Mouse (Mus musculus): Measurements from ENCODE around the gene Dcaf1. TPM values are rescaled to one million over a fixed set of nuclear protein-coding genes. Genes with fewer than 3 reads are reported as not detected.

The Dcaf1 gene
- polyA plus RNA-seq, 1 experiment from 2014 or later = 33.4 TPM

GRCm38 (mm10) chr9:106818191-106818590, 3.5 kb upstream of the Dcaf1 start:
- WGBS = 71% methylated on average over 6 of the region's 6 CpGs
- H3K9me3 ChIP-seq = no peaks in the 10 kb centered on the region
- no peaks in the 10 kb centered on the region for H3K27me3 ChIP-seq (ENCODE audit: poor library complexity, severe bottlenecking)
- peaks cover 3% of the 10 kb centered on the region; the same call in 1 of the 2 replicates for H3K4me1 ChIP-seq
- no peaks in the 10 kb centered on the region for H3K36me3 ChIP-seq (replicated peaks)
- no peak overlapping the region for H3K4me3 ChIP-seq
- DNase-seq (ENCODE audit: extremely low spot score, low spot score) = no peak
- no peak overlapping the region for H3K27ac ChIP-seq

- DNase-seq (ENCODE audit: extremely low spot score, low spot score) = no peak
- no peak overlapping the region for H3K27ac ChIP-seq
- WGBS = 91% methylated on average over 1 of the region's 1 CpGs
- H3K4me1 ChIP-seq = peaks cover 3% of the 10 kb centered on the region; the same call in 1 of the 2 replicates
- no peaks in the 10 kb centered on the region for H3K27me3 ChIP-seq (ENCODE audit: poor library complexity, severe bottlenecking)
- H3K4me3 ChIP-seq = no peak overlapping the region
- H3K9me3 ChIP-seq = no peaks in the 10 kb centered on the region
- H3K36me3 ChIP-seq (replicated peaks) = peaks cover 3% of the 10 kb centered on the region; the same call in 1 of the 2 replicates
Measured at GRCm38 (mm10) chr9:106819201-106819600, 2.5 kb upstream of the Dcaf1 start.

GRCm38 (mm10) chr9:106821050-106821617, 540 bp upstream of the Dcaf1 start:
- H3K9me3 ChIP-seq = no peaks in the 10 kb centered on the region
- H3K27me3 ChIP-seq (ENCODE audit: poor library complexity, severe bottlenecking) = no peaks in the 10 kb centered on the region
- H3K4me1 ChIP-seq = peaks cover 3% of the 10 kb centered on the region; the same call in 1 of the 2 replicates
- H3K27ac ChIP-seq = peak overlapping the region; percentile 96
- peak overlapping the region; percentile 92 for H3K4me3 ChIP-seq
- peaks cover 7% of the 10 kb centered on the region; the same call in 1 of the 2 replicates for H3K36me3 ChIP-seq (replicated peaks)
- 56% methylated on average over 15 of the region's 15 CpGs for WGBS
- DNase-seq (ENCODE audit: extremely low spot score, low spot score) = no peak

- DNase-seq (ENCODE audit: extremely low spot score, low spot score) = peak; percentile 85
- Histone ChIP-seq H3K4me3 (peak overlapping the region; percentile 92), H3K27me3 (ENCODE audit: poor library complexity, severe bottlenecking) (no peaks in the 10 kb centered on the region), H3K9me3 (no peaks in the 10 kb centered on the region), H3K4me1 (peaks cover 3% of the 10 kb centered on the region; the same call in 1 of the 2 replicates), H3K36me3 (replicated peaks) (peaks cover 14% of the 10 kb centered on the region; the same call in 1 of the 2 replicates), H3K27ac (peak overlapping the region; percentile 96)
- 4% methylated on average over 32 of the region's 32 CpGs for WGBS
Measured at GRCm38 (mm10) chr9:106822381-106823104, 869 bp downstream of the Dcaf1 start.

GRCm38 (mm10) chr9:106840569-106840968, 18.9 kb downstream of the Dcaf1 start:
- WGBS = 93% methylated on average over 1 of the region's 1 CpGs
- H3K9me3 ChIP-seq = no peaks in the 10 kb centered on the region
- no peak overlapping the region for H3K27ac ChIP-seq
- H3K27me3 ChIP-seq (ENCODE audit: poor library complexity, severe bottlenecking) = no peaks in the 10 kb centered on the region
- no peak overlapping the region for H3K4me3 ChIP-seq
- peaks cover 100% of the 10 kb centered on the region for H3K36me3 ChIP-seq (replicated peaks)
- H3K4me1 ChIP-seq = no peaks in the 10 kb centered on the region
- DNase-seq (ENCODE audit: extremely low spot score, low spot score) = no peak

- peaks cover 96% of the 10 kb centered on the region for H3K36me3 ChIP-seq (replicated peaks)
- H3K27ac ChIP-seq = no peak overlapping the region
- H3K4me3 ChIP-seq = no peak overlapping the region
- 96% methylated on average over 6 of the region's 6 CpGs for WGBS
- H3K4me1 ChIP-seq = no peaks in the 10 kb centered on the region
- H3K27me3 ChIP-seq (ENCODE audit: poor library complexity, severe bottlenecking) = no peaks in the 10 kb centered on the region
- DNase-seq (ENCODE audit: extremely low spot score, low spot score) = no peak
- H3K9me3 ChIP-seq = no peaks in the 10 kb centered on the region
Measured at GRCm38 (mm10) chr9:106842800-106843199, 21.1 kb downstream of the Dcaf1 start.

GRCm38 (mm10) chr9:106856664-106857063, 35.0 kb downstream of the Dcaf1 start:
- 91% methylated on average over 3 of the region's 3 CpGs for WGBS
- no peak for DNase-seq (ENCODE audit: extremely low spot score, low spot score)
- H3K36me3 ChIP-seq (replicated peaks) = peaks cover 99% of the 10 kb centered on the region
- H3K4me1 ChIP-seq = no peaks in the 10 kb centered on the region
- H3K4me3 ChIP-seq = no peak overlapping the region
- H3K27me3 ChIP-seq (ENCODE audit: poor library complexity, severe bottlenecking) = no peaks in the 10 kb centered on the region
- H3K27ac ChIP-seq = no peak overlapping the region
- no peaks in the 10 kb centered on the region for H3K9me3 ChIP-seq

GRCm38 (mm10) chr9:106858036-106858435, 36.4 kb downstream of the Dcaf1 start:
- Histone ChIP-seq H3K27ac (no peak overlapping the region), H3K27me3 (ENCODE audit: poor library complexity, severe bottlenecking) (no peaks in the 10 kb centered on the region), H3K36me3 (replicated peaks) (peaks cover 100% of the 10 kb centered on the region), H3K4me3 (no peak overlapping the region), H3K9me3 (no peaks in the 10 kb centered on the region), H3K4me1 (no peaks in the 10 kb centered on the region)
- WGBS = 95% methylated on average over 11 of the region's 11 CpGs
- DNase-seq (ENCODE audit: extremely low spot score, low spot score) = no peak

GRCm38 (mm10) chr9:106874216-106874615, 52.5 kb downstream of the Dcaf1 start:
- 91% methylated on average over 5 of the region's 5 CpGs for WGBS
- no peak for DNase-seq (ENCODE audit: extremely low spot score, low spot score)
- H3K36me3 ChIP-seq (replicated peaks) = peaks cover 91% of the 10 kb centered on the region

GRCm38 (mm10) chr9:106876666-106877065, 55.0 kb downstream of the Dcaf1 start:
- H3K36me3 ChIP-seq (replicated peaks) = peaks cover 94% of the 10 kb centered on the region
- H3K4me3 ChIP-seq = no peak overlapping the region
- H3K9me3 ChIP-seq = no peaks in the 10 kb centered on the region
- DNase-seq (ENCODE audit: extremely low spot score, low spot score) = no peak
- 90% methylated on average over 3 of the region's 3 CpGs for WGBS
- H3K4me1 ChIP-seq = peaks cover 8% of the 10 kb centered on the region
- no peaks in the 10 kb centered on the region for H3K27me3 ChIP-seq (ENCODE audit: poor library complexity, severe bottlenecking)
- no peak overlapping the region for H3K27ac ChIP-seq

More at GRCm38 (mm10) chr9:106874216-106874615, 52.5 kb downstream of the Dcaf1 start:
- Histone ChIP-seq H3K9me3 (no peaks in the 10 kb centered on the region), H3K4me1 (no peaks in the 10 kb centered on the region), H3K27me3 (ENCODE audit: poor library complexity, severe bottlenecking) (no peaks in the 10 kb centered on the region), H3K27ac (no peak overlapping the region), H3K4me3 (no peak overlapping the region)

- Histone ChIP-seq H3K27ac (no peak overlapping the region), H3K36me3 (replicated peaks) (peaks cover 98% of the 10 kb centered on the region), H3K9me3 (no peaks in the 10 kb centered on the region), H3K27me3 (ENCODE audit: poor library complexity, severe bottlenecking) (no peaks in the 10 kb centered on the region), H3K4me1 (peaks cover 36% of the 10 kb centered on the region), H3K4me3 (no peak overlapping the region)
- no peak for DNase-seq (ENCODE audit: extremely low spot score, low spot score)
- WGBS = 65% methylated on average over 4 of the region's 4 CpGs
Measured at GRCm38 (mm10) chr9:106879471-106879870, 57.8 kb downstream of the Dcaf1 start.

GRCm38 (mm10) chr9:106881071-106881755, 59.5 kb downstream of the Dcaf1 start:
- peaks cover 97% of the 10 kb centered on the region for H3K36me3 ChIP-seq (replicated peaks)
- DNase-seq (ENCODE audit: extremely low spot score, low spot score) = no peak
- H3K4me1 ChIP-seq = peaks cover 52% of the 10 kb centered on the region
- H3K9me3 ChIP-seq = no peaks in the 10 kb centered on the region
- H3K4me3 ChIP-seq = no peak overlapping the region
- H3K27ac ChIP-seq = no peak overlapping the region
- H3K27me3 ChIP-seq (ENCODE audit: poor library complexity, severe bottlenecking) = no peaks in the 10 kb centered on the region
- 72% methylated on average over 4 of the region's 4 CpGs for WGBS

- Histone ChIP-seq H3K27me3 (ENCODE audit: poor library complexity, severe bottlenecking) (no peaks in the 10 kb centered on the region), H3K4me1 (peaks cover 52% of the 10 kb centered on the region), H3K27ac (no peak overlapping the region), H3K4me3 (no peak overlapping the region), H3K9me3 (no peaks in the 10 kb centered on the region), H3K36me3 (replicated peaks) (peaks cover 88% of the 10 kb centered on the region)
- 89% methylated on average over 4 of the region's 4 CpGs for WGBS
- no peak for DNase-seq (ENCODE audit: extremely low spot score, low spot score)
Measured at GRCm38 (mm10) chr9:106882176-106882575, 60.5 kb downstream of the Dcaf1 start.
